Mouse (Mus musculus) embryonic facial prominence, embryonic 13.5 days (tissue): ENCODE results near the gene Dnmbp. TPM values are rescaled to one million over a fixed set of nuclear protein-coding genes. Genes with fewer than 3 reads are reported as not detected.

Experiments
- ATAC-seq: fragments of 200-750 bp; cut with Nextera tagmentation; 2 replicates; pipeline ENCODE4 v1.8.0; 2017; ENCODE audit warnings: low read depth; ENCODE audit not compliant: insufficient number of reproducible peaks, insufficient read depth, low FRiP score, low TSS enrichment
- H3K27ac ChIP-seq: fragments of 300-500 bp; sonication (generic); 2 replicates; pipeline ENCODE4 v1.5.1; 2015; ENCODE audit warnings: moderate library complexity, mild to moderate bottlenecking, inconsistent platforms
- H3K27me3 ChIP-seq: fragments of 300-500 bp; sonication (generic); 2 replicates; pipeline ENCODE4 v1.6.1; 2015; ENCODE audit warnings: mild to moderate bottlenecking, inconsistent platforms
- H3K36me3 ChIP-seq: fragments of 300-500 bp; sonication (generic); 2 replicates; pipeline ENCODE4 v1.6.1; 2015; ENCODE audit warnings: mild to moderate bottlenecking, inconsistent platforms
- H3K4me1 ChIP-seq: fragments of 300-500 bp; sonication (generic); 2 replicates; pipeline ENCODE4 v1.6.1; 2015; ENCODE audit warnings: inconsistent platforms
- H3K4me2 ChIP-seq: fragments of 300-500 bp; sonication (generic); 2 replicates; pipeline ENCODE4 v1.6.1; 2015; ENCODE audit warnings: moderate library complexity, mild to moderate bottlenecking, inconsistent platforms
- H3K4me3 ChIP-seq: fragments of 300-500 bp; sonication (generic); 2 replicates; pipeline ENCODE4 v1.5.1; 2015; ENCODE audit warnings: mild to moderate bottlenecking, inconsistent platforms
- H3K9ac ChIP-seq: fragments of 300-500 bp; sonication (generic); 2 replicates; pipeline ENCODE4 v1.6.1; 2015; ENCODE audit warnings: mild to moderate bottlenecking, inconsistent platforms
- H3K9me3 ChIP-seq: fragments of 300-500 bp; sonication (generic); 2 replicates; pipeline ENCODE4 v1.6.1; 2016; ENCODE audit warnings: inconsistent platforms
- WGBS: fragments of 180-500 bp; shearing (Covaris S2); methylation state at CpG from one replicate; pipeline ENCODE4 v1.1.7; 2015; ENCODE audit warnings: mixed read lengths; 5-methylcytosine and 5-hydroxymethylcytosine counted together
- polyA plus RNA-seq: library from polyadenylated mRNA; unstranded; fragments of >200 nt; fragmentation: Nextera tagmentation; extraction: Ambion mirVana; gene quantifications from 2 replicates; pipeline ENCODE4 v1.2.1, GENCODE M21; 2015

Gene Dnmbp
- polyA plus RNA-seq, 1 experiment from 2014 or later: 19.9 TPM

DNA sequence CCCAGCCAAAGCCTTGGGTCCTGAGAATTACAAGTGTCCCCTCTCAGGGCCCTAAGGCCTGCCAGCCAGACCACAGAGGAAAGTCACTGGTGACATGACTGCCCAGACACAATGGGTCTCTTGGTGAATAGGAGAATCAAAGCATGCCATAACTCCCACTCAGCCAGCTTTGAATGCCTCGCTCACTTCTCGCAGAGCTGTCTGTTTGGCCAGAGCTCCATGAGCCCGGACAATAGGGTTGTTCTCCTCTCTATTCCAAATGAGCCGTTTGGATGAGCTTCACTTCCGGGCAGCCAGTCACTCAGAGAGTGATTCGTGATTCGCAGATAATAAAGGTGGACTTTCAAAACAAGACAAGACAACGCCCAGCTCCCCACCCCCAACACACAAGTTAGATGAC, 34.9 kb downstream of the Dnmbp start:
- Histone ChIP-seq H3K9me3 (no peaks in the 10 kb centered on the region), H3K9ac (no peak overlapping the region), H3K36me3 (peaks cover 50% of the 10 kb centered on the region), H3K4me3 (no peak overlapping the region), H3K27ac (no peak overlapping the region), H3K4me2 (no peak overlapping the region), H3K27me3 (no peaks in the 10 kb centered on the region), H3K4me1 (no peaks in the 10 kb centered on the region)
- no peak for ATAC-seq
- 63% methylated on average over 8 of the region's 8 CpGs for WGBS

- 81% methylated on average over 11 of the region's 11 CpGs for WGBS
- H3K4me2 ChIP-seq: no peak overlapping the region
- H3K36me3 ChIP-seq: peaks cover 50% of the 10 kb centered on the region
- H3K27ac ChIP-seq: no peak overlapping the region
- H3K9me3 ChIP-seq: no peaks in the 10 kb centered on the region
- no peak for ATAC-seq
- H3K4me1 ChIP-seq: no peaks in the 10 kb centered on the region
- no peaks in the 10 kb centered on the region for H3K27me3 ChIP-seq
- H3K4me3 ChIP-seq: no peak overlapping the region
- H3K9ac ChIP-seq: no peak overlapping the region
These were observed 35.7 kb downstream of the Dnmbp start for GRCm38 (mm10) chr19:43904327-43904726.

- Histone ChIP-seq H3K27ac (no peak overlapping the region), H3K4me1 (no peaks in the 10 kb centered on the region), H3K36me3 (peaks cover 40% of the 10 kb centered on the region), H3K4me2 (no peak overlapping the region), H3K27me3 (no peaks in the 10 kb centered on the region), H3K9ac (no peak overlapping the region), H3K4me3 (no peak overlapping the region), H3K9me3 (no peaks in the 10 kb centered on the region)
- 47% methylated on average over 12 of the region's 12 CpGs for WGBS
- ATAC-seq: no peak
These were observed 37.1 kb downstream of the Dnmbp start for GRCm38 (mm10) chr19:43902887-43903286.

DNA sequence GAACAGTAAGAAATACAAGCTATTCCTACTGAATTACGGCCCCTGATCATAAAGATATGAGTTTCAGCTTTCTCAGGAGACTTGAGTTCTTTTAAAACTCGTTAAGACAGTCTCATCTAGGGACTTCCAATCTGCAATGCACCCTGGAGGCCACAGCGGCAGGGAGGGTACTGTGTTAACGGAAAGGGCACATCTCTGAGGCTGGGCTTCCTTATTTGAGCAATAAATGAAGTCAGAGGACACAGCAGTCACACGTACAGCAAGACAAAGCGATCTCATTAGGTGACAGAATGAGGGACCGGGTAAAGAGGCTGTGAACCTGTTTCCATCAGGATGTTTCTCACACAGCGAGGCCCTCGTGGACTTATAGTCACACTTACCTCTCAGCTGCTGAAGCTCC, 39.3 kb downstream of the Dnmbp start:
- Histone ChIP-seq H3K36me3 (peaks cover 35% of the 10 kb centered on the region), H3K4me2 (no peak overlapping the region), H3K27ac (no peak overlapping the region), H3K27me3 (no peaks in the 10 kb centered on the region), H3K9me3 (no peaks in the 10 kb centered on the region), H3K4me3 (no peak overlapping the region), H3K9ac (no peak overlapping the region), H3K4me1 (no peaks in the 10 kb centered on the region)
- no peak for ATAC-seq
- 90% methylated on average over 9 of the region's 9 CpGs for WGBS

GRCm38 (mm10) chr19:43898547-43898946, 41.4 kb downstream of the Dnmbp start:
- Histone ChIP-seq H3K36me3 (peaks cover 35% of the 10 kb centered on the region), H3K4me1 (no peaks in the 10 kb centered on the region), H3K4me3 (no peak overlapping the region), H3K27ac (no peak overlapping the region), H3K9ac (no peak overlapping the region), H3K9me3 (no peaks in the 10 kb centered on the region), H3K27me3 (no peaks in the 10 kb centered on the region), H3K4me2 (no peak overlapping the region)
- WGBS: 70% methylated on average over 10 of the region's 10 CpGs
- no peak for ATAC-seq

DNA sequence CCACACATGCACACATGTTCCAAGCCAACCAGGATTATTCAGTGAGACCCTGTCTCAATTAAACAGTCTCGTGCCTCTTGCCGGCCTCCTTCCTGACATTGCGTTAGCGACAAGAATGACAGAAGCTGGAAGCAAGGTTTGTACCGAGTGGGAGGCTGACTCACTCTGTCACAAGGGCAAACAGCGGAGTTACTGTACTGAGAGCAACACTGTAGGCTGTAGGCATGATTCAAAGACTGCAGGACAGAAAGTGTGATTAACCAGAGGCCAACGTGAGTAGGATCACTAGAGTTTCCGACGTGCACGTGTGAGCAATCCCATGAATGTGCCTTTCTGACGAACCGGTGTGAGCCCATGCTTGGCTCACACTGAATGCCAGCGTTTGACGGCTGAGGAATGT, 43.5 kb downstream of the Dnmbp start:
- H3K9ac ChIP-seq: no peak overlapping the region
- peaks cover 20% of the 10 kb centered on the region for H3K36me3 ChIP-seq
- no peaks in the 10 kb centered on the region for H3K9me3 ChIP-seq
- WGBS: 78% methylated on average over 14 of the region's 14 CpGs
- no peak for ATAC-seq
- H3K27ac ChIP-seq: no peak overlapping the region
- H3K27me3 ChIP-seq: no peaks in the 10 kb centered on the region
- no peaks in the 10 kb centered on the region for H3K4me1 ChIP-seq
- no peak overlapping the region for H3K4me3 ChIP-seq
- H3K4me2 ChIP-seq: no peak overlapping the region

GRCm38 (mm10) chr19:43895951-43896350, 44.0 kb downstream of the Dnmbp start:
- peaks cover 15% of the 10 kb centered on the region for H3K36me3 ChIP-seq
- H3K9me3 ChIP-seq: no peaks in the 10 kb centered on the region
- H3K9ac ChIP-seq: no peak overlapping the region
- H3K4me2 ChIP-seq: no peak overlapping the region
- no peak overlapping the region for H3K27ac ChIP-seq
- WGBS: 90% methylated on average over 5 of the region's 5 CpGs
- H3K4me1 ChIP-seq: no peaks in the 10 kb centered on the region
- no peaks in the 10 kb centered on the region for H3K27me3 ChIP-seq
- ATAC-seq: no peak
- H3K4me3 ChIP-seq: no peak overlapping the region

DNA sequence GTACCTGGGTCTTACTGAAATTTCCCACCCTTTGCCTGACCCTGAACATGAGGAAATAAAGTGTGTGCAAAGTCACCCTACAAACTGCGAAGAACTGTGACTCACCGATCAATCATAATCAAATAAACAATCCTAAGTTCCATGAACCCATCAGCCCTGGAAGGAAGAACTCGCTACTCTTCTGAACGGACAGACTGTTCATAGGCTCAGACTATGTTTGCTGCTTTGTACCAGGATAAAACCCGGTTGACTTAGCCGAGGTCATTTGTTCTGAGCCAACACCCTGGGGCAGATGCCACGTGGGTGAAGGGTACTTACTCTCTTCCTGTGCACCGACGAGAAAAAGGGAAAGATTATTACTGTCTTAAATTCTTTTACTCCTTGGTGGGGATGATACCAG, 45.2 kb downstream of the Dnmbp start:
- Histone ChIP-seq H3K27ac (no peak overlapping the region), H3K27me3 (no peaks in the 10 kb centered on the region), H3K4me2 (no peak overlapping the region), H3K9ac (no peak overlapping the region), H3K36me3 (peaks cover 4% of the 10 kb centered on the region), H3K4me3 (no peak overlapping the region), H3K4me1 (peaks cover 6% of the 10 kb centered on the region; the same call in 1 of the 2 replicates), H3K9me3 (no peaks in the 10 kb centered on the region)
- no peak for ATAC-seq
- WGBS: 61% methylated on average over 9 of the region's 9 CpGs

GRCm38 (mm10) chr19:43894070-43894469, 45.9 kb downstream of the Dnmbp start:
- WGBS: 23% methylated on average over 7 of the region's 7 CpGs
- Histone ChIP-seq H3K9ac (no peak overlapping the region), H3K4me3 (no peak overlapping the region), H3K27ac (no peak overlapping the region), H3K9me3 (no peaks in the 10 kb centered on the region), H3K27me3 (no peaks in the 10 kb centered on the region), H3K4me1 (peaks cover 6% of the 10 kb centered on the region; the same call in 1 of the 2 replicates), H3K36me3 (no peaks in the 10 kb centered on the region), H3K4me2 (peak overlapping the region; percentile 20; the same call in 1 of the 2 replicates)
- no peak for ATAC-seq

DNA sequence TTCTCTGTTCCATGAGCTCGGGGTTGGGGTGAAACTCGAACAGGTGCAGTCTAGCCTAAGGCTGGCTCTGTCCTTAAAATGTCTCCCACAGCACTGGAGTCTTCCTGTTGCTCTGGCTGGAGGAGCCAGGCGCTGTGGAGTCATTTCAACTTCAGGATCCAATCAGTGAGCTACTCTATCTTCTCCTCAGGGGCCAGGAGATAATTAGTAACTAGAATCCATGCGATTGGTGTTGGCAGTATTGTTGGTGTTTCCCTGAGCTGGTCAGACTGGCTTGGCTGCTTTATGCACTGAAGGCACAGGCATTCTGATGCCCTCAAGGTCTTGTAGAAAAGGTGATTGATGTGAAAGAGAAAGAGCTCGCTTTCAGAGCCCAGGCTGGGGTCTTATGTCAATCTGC, 49.5 kb downstream of the Dnmbp start:
- H3K4me3 ChIP-seq: peak overlapping the region; percentile 28
- peaks cover 11% of the 10 kb centered on the region for H3K4me1 ChIP-seq
- peak overlapping the region; percentile 43 for H3K4me2 ChIP-seq
- no peaks in the 10 kb centered on the region for H3K9me3 ChIP-seq
- no peak for ATAC-seq
- peak overlapping the region; percentile 71 for H3K27ac ChIP-seq
- H3K27me3 ChIP-seq: no peaks in the 10 kb centered on the region
- WGBS: 39% methylated on average over 5 of the region's 5 CpGs
- 0 out of 2 replicates have a peak overlapping the region, but pooled peaks have one; percentile 44 for H3K9ac ChIP-seq
- H3K36me3 ChIP-seq: no peaks in the 10 kb centered on the region

DNA sequence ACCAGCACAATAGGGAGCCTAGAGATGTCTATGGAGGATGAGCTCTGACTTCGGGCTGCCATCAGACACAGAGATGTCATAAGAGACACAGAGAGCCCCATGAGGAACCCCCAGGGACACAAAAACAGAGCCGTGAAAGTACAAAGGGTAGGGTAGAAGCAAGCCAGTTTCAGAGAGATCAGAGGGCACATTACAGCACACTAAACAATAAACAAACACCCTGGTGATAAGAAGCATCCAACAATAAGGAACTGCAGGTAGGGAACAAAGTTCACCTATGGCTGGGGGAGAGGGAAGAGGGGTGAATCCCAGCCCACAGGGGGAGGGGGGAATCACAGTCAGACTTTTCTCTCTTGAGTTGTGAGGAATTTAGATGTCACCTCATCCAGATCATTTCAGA, 52.3 kb downstream of the Dnmbp start:
- H3K4me1 ChIP-seq: peaks cover 19% of the 10 kb centered on the region
- no peaks in the 10 kb centered on the region for H3K36me3 ChIP-seq
- no peak overlapping the region for H3K27ac ChIP-seq
- no peaks in the 10 kb centered on the region for H3K27me3 ChIP-seq
- H3K4me3 ChIP-seq: no peak overlapping the region
- no peak for ATAC-seq
- no peak overlapping the region for H3K9ac ChIP-seq
- H3K4me2 ChIP-seq: peak overlapping the region; percentile 43
- WGBS: 68% methylated on average over 2 of the region's 2 CpGs
- H3K9me3 ChIP-seq: no peaks in the 10 kb centered on the region

DNA sequence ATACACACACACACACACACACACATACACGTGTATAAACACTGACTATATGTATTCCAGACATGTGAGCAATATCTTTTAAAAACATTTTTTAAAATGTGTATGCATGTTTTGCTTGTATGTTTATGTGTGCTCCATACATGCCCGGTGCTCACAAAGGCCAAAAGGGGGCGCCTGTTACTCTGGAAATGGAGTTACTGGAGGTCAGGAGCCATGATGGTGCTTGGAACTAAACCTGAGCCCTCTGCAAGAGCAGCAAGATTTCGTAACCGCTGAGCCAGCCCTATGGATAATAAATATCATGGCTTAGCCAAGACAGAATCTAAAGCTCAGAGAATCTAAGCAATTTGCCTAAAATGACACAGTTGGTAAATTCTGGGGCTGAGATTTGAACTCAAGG, 52.7 kb downstream of the Dnmbp start:
- H3K27ac ChIP-seq: no peak overlapping the region
- no peaks in the 10 kb centered on the region for H3K27me3 ChIP-seq
- WGBS: 86% methylated on average over 5 of the region's 5 CpGs
- no peak overlapping the region for H3K9ac ChIP-seq
- H3K4me2 ChIP-seq: peak overlapping the region; percentile 35; the same call in 1 of the 2 replicates
- H3K9me3 ChIP-seq: no peaks in the 10 kb centered on the region
- peaks cover 20% of the 10 kb centered on the region for H3K4me1 ChIP-seq
- H3K36me3 ChIP-seq: no peaks in the 10 kb centered on the region
- ATAC-seq: no peak
- no peak overlapping the region for H3K4me3 ChIP-seq
